9 mouse cellular contexts compared by ENCODE assay signal in the genomic region with DNA sequence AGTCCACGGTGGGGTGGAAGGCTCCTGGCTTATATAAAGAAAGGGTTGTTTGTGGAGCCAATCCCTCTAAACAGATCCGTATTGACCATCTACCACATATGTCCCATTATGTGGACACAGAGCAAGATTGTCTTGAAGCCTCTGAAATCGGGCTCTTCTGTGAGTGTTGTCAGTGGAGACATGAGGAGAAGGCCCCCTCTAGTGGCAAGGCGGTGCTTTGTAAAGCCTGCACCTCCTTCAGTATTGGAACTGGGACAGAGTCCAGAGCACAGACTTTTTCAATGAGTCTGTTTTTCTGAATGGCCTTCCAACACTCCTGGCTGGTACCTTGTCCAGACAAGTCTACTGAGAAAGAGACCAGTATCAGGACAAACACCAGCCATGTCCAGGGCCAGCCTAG. TPM values are rescaled to one million over a fixed set of nuclear protein-coding genes. Genes with fewer than 3 reads are reported as not detected.
DNase-seq lines count a peak whose midpoint lies in the region; TF ChIP-seq lines count a peak whose summit lies in the region.
"Had no signal": no experiment of that assay in that cellular context is flagged by ENCODE, and none has a peak within 500 bp of the region (broad histone marks: within the 10 kb centered on the region; RNA-seq: fewer than 3 reads in every experiment).

No protein-coding gene starts in this region.

- H3K4me1 ChIP-seq in E14TG2a.4 (replicated peaks; ENCODE audit: low read depth, low read length), result no peaks in the 10 kb centered on the region
- H3K4me1 ChIP-seq in lung, adult 2 months (ENCODE audit: control insufficient read depth, insufficient read depth, low read length), result no peaks in the 10 kb centered on the region
- H3K4me1 ChIP-seq: heart, embryonic 13.5 days; stomach, embryonic 15.5 days had no signal

- peak; percentile 91 for TF ChIP-seq CTCF in E14TG2a.4 (conservative IDR thresholded peaks at IDR 0.05; ENCODE audit: low read length)
- TF ChIP-seq CTCF in lung, adult 2 months (IDR thresholded peaks at IDR 0.05; ENCODE audit: insufficient read depth, low read length), result peak; percentile 69

- H3K9me3 ChIP-seq in E14TG2a.4 (ENCODE audit: low read length), result no peaks in the 10 kb centered on the region
- H3K9me3 ChIP-seq: heart, embryonic 13.5 days; stomach, embryonic 15.5 days had no signal

- TF ChIP-seq POLR2A in lung, adult 2 months (IDR thresholded peaks at IDR 0.05; ENCODE audit: borderline replicate concordance, extremely low read depth, low read depth, low read length), result no peak

- peaks cover 16% of the 10 kb centered on the region; the same call in 1 of the 2 replicates for H3K27me3 ChIP-seq in E14TG2a.4 (ENCODE audit: insufficient read depth, low read length)
- H3K27me3 ChIP-seq: stomach, embryonic 15.5 days had no signal

- DNase-seq in 416B (ENCODE audit: low read depth), result peak; percentile 71
- peak; percentile 73 to 75 for DNase-seq in cerebellum, adult 18-20 months
- DNase-seq in forelimb bud, embryonic 11.5 days (ENCODE audit: low read depth, low spot score), result peak; percentile 47
- peak; percentile 47 to 68 for DNase-seq in kidney, postnatal 25 days
- peak; percentile 16 for DNase-seq in lung, adult 2 months
- DNase-seq in right cerebral cortex, adult 2 months (ENCODE audit: low spot score in 2 of 2), result peak; percentile 79 to 82

- no peaks in the 10 kb centered on the region for H3K36me3 ChIP-seq in E14TG2a.4 (ENCODE audit: insufficient read depth, low read length)
- H3K36me3 ChIP-seq: heart, embryonic 13.5 days; stomach, embryonic 15.5 days had no signal

- no peak overlapping the region for H3K4me3 ChIP-seq in E14TG2a.4 (replicated peaks; ENCODE audit: low read length)
- no peak overlapping the region for H3K4me3 ChIP-seq in lung, adult 2 months (replicated peaks; ENCODE audit: extremely low read depth, low read depth, low read length)
- H3K4me3 ChIP-seq: heart, embryonic 13.5 days; stomach, embryonic 15.5 days had no signal

- WGBS in lung, adult 2 months, result 13% methylated on average over 4 of the region's 4 CpGs

RNA-seq across cellular contexts. Expression of a gene that starts 7.2 kb away (rescaled TPM):
- 0.26 TPM in 1 of 2 replicates, not detected in the other for polyA plus RNA-seq in lung, adult 2 months (2012; rRNA removed)

RNA-seq across cellular contexts. Expression of a gene that starts 8.3 kb away (rescaled TPM):
- 0.06 and 0.07 TPM in 2 replicates for polyA plus RNA-seq in lung, adult 2 months (2012; rRNA removed)

RNA-seq across cellular contexts. Expression of a gene that starts 40.3 kb away (rescaled TPM):
- polyA plus RNA-seq in lung, adult 2 months (2012; rRNA removed), result 3.2 and 4.8 TPM in 2 replicates

Comparison
In these comparisons a context has a peak if more than half of its experiments do, and no peak if none do; other contexts are left out.
1. DNase-seq: peak in every context shown above with its lines; median percentile 80 in right cerebral cortex, adult 2 months; 74 in cerebellum, adult 18-20 months; 71 in 416B; 58 in kidney, postnatal 25 days; 47 in forelimb bud, embryonic 11.5 days; 16 in lung, adult 2 months.